Mouse (Mus musculus) hematopoietic stem cell, adult 5-6 weeks (primary cell): ENCODE data around the gene Mks1. TPM values are rescaled to one million over a fixed set of nuclear protein-coding genes. Genes with fewer than 3 reads are reported as not detected.
"Not testable (repeated sequence)": the region's sequence is repeated elsewhere in the genome, so short reads cannot be mapped to it uniquely, and the experiment has no call there.

Experiments
- ATAC-seq, 2 experiments: fragments of 125-278 bp in 1 of 2; replicated peaks in 1 of 2; 2 replicates each; pipeline ENCODE4 v1.8.0; 2016 to 2017; ENCODE audit warnings: inconsistent platforms in 2 of 2, mild to moderate bottlenecking in 2 of 2, moderate number of reproducible peaks in 2 of 2, low read depth in 1 of 2, moderate TSS enrichment in 1 of 2; ENCODE audit not compliant: low FRiP score in 2 of 2, poor library complexity in 2 of 2, severe bottlenecking in 2 of 2, insufficient read depth in 1 of 2, low TSS enrichment in 1 of 2
- total RNA-seq: library from RNA; stranded (forward); fragments of 172-1452, 232-1000 nt; gene quantifications from 2 replicates; pipeline ENCODE4 v1.2.3, GENCODE M21; 2017

Mks1 gene
- total RNA-seq, 1 experiment from 2014 or later: 4.6 TPM

- no peak for ATAC-seq
Observed at GRCm38 (mm10) chr11:87862805-87863204, 9.8 kb downstream of the Mks1 start.

- ATAC-seq: not testable (repeated sequence)
Observed at GRCm38 (mm10) chr11:87866891-87867290, 13.9 kb downstream of the Mks1 start.

GRCm38 (mm10) chr11:87870096-87870495, 17.1 kb downstream of the Mks1 start:
- no peak for ATAC-seq

- no peak for ATAC-seq
Observed at GRCm38 (mm10) chr11:87871766-87872165, 18.8 kb downstream of the Mks1 start.

- no peak for ATAC-seq
Observed at GRCm38 (mm10) chr11:87875436-87875835, 22.4 kb downstream of the Mks1 start, which contains the start of gene Epx. Epx (minus strand) TSS chr11:87875536.

GRCm38 (mm10) chr11:87879826-87880225, 26.8 kb downstream of the Mks1 start:
- no peak for ATAC-seq

- ATAC-seq: no peak
Observed at GRCm38 (mm10) chr11:87881714-87882113, 28.7 kb downstream of the Mks1 start.

- no peak for ATAC-seq
Observed at GRCm38 (mm10) chr11:87883493-87883892, 30.5 kb downstream of the Mks1 start.

- ATAC-seq: no peak
Observed at GRCm38 (mm10) chr11:87884856-87885255, 31.8 kb downstream of the Mks1 start.

- ATAC-seq: no peak
Observed at GRCm38 (mm10) chr11:87892168-87892567, 39.2 kb downstream of the Mks1 start, which contains the start of gene Olfr462. Olfr462 (minus strand) TSS chr11:87892268.

- no peak for ATAC-seq
Observed at GRCm38 (mm10) chr11:87897287-87897686, 44.3 kb downstream of the Mks1 start, which contains the start of gene Olfr463. Olfr463 (minus strand) TSS chr11:87897387.

GRCm38 (mm10) chr11:87904331-87904730, 51.3 kb downstream of the Mks1 start:
- no peak for ATAC-seq

Other genes starting within 250 kb of the Mks1 start
- not detected in 2 replicates for gene Hsf5, start 236.1 kb upstream of the Mks1 start, total RNA-seq
- 0.69 TPM in 1 of 2 replicates, not detected in the other for gene Rnf43, start 190.5 kb upstream of the Mks1 start, total RNA-seq
- 61.7 and 69.9 TPM in 2 replicates for gene Supt4a, start 115.7 kb upstream of the Mks1 start, total RNA-seq
- gene Tspoap1, start 92.7 kb upstream of the Mks1 start, total RNA-seq: 6.8 and 7.7 TPM in 2 replicates
- 288 and 568 TPM in 2 replicates for gene Mpo, start 59.6 kb upstream of the Mks1 start, total RNA-seq
- gene Lpo, start 24.9 kb upstream of the Mks1 start, total RNA-seq: not detected in 2 replicates
- gene Epx, start 22.3 kb downstream of the Mks1 start, total RNA-seq: 11.8 and 20.6 TPM in 2 replicates
- not detected in 2 replicates for gene Olfr462, start 39.1 kb downstream of the Mks1 start, total RNA-seq
- not detected in 2 replicates for gene Olfr463, start 44.2 kb downstream of the Mks1 start, total RNA-seq
- not detected in 2 replicates for gene Olfr464, start 67.8 kb downstream of the Mks1 start, total RNA-seq
- 17.9 and 36.5 TPM in 2 replicates for gene Dynll2, start 134.3 kb downstream of the Mks1 start, total RNA-seq
- gene Srsf1, start 194.2 kb downstream of the Mks1 start, total RNA-seq: 411 and 444 TPM in 2 replicates
- 56.8 and 61.4 TPM in 2 replicates for gene Vezf1, start 215.1 kb downstream of the Mks1 start, total RNA-seq
- 7.4 and 9.5 TPM in 2 replicates for gene Cuedc1, start 244.8 kb downstream of the Mks1 start, total RNA-seq